Mouse (Mus musculus) kidney, adult 2 months (tissue): ENCODE data around the gene Cnr2. TPM values are rescaled to one million over a fixed set of nuclear protein-coding genes. Genes with fewer than 3 reads are reported as not detected.

Experiments used
- DNase-seq: peaks from one replicate; pipeline ENCODE4 v3.0.0; 2021
- H3K27ac ChIP-seq: fragments of 200-500 bp; 2 replicates; pipeline ENCODE4 v1.5.1; 2012; ENCODE audit warnings: low read depth, low read length, control low read depth, inconsistent platforms; ENCODE audit not compliant: insufficient read depth
- H3K27me3 ChIP-seq: fragments of 200-500 bp; replicated peaks from 2 replicates; pipeline ENCODE4 v1.6.1; 2012; ENCODE audit warnings: mild to moderate bottlenecking, moderate library complexity, low read length, inconsistent platforms; ENCODE audit not compliant: control insufficient read depth, insufficient read depth
- H3K36me3 ChIP-seq: fragments of 200-500 bp; 2 replicates; pipeline ENCODE4 v1.6.1; 2012; ENCODE audit warnings: mild to moderate bottlenecking, moderate library complexity, low read length, inconsistent platforms; ENCODE audit not compliant: control insufficient read depth, insufficient read depth
- H3K4me1 ChIP-seq: fragments of 200-500 bp; 2 replicates; pipeline ENCODE4 v1.6.1; 2011; ENCODE audit warnings: low read length; ENCODE audit not compliant: control insufficient read depth, insufficient read depth
- H3K4me3 ChIP-seq: fragments of 200-500 bp; 2 replicates; pipeline ENCODE4 v1.5.1; 2011; ENCODE audit warnings: mild to moderate bottlenecking, low read depth, low read length, control low read depth; ENCODE audit not compliant: insufficient read depth
- CTCF ChIP-seq: fragments of 200-500 bp; conservative IDR thresholded peaks from 2 replicates; pipeline ENCODE4 v1.5.1; 2011; ENCODE audit warnings: low read depth, mild to moderate bottlenecking, control low read depth, low read length, moderate library complexity, mixed read lengths; ENCODE audit not compliant: insufficient read depth, insufficient read length
- POLR2A ChIP-seq: fragments of 200-500 bp; IDR thresholded peaks from one replicate; pipeline ENCODE4 v1.6.1; 2011; ENCODE audit warnings: low read depth, low read length, control low read depth
- WGBS: fragments of 180-500 bp; shearing (Covaris S2); methylation state at CpG from one replicate; pipeline ENCODE4 v1.1.7; 2018; 5-methylcytosine and 5-hydroxymethylcytosine counted together
- polyA plus RNA-seq: library from polyadenylated mRNA; depleted of rRNA; stranded (reverse); fragments of >200 nt; gene quantifications from 2 replicates; pipeline ENCODE4 v1.2.3, GENCODE M21; 2012

Cnr2 gene
- polyA plus RNA-seq, 1 experiment, result 4.1 TPM

DNA sequence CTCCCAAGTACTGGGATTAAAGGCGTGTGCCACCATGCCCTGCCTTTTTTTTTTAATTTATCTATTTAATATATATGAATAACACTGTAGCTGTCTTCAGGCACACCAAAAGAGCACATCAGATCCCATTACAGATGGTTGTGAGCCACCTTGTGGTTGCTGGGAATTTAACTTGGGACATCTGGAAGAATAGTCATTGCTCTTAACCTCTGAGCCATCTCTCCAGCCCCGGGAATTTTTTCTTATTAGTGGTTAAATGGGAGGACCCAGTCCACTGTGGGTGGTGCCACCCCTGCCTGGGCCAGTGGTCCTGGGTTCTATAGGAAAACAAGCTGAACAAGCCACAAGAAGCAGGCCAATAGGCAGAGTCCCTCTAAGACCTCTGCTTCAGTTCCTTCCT is 17.5 kb upstream of the Cnr2 start:
- peak; percentile 64 for DNase-seq
- H3K4me1 ChIP-seq, result peaks cover 19% of the 10 kb centered on the region
- no peak overlapping the region for H3K4me3 ChIP-seq
- H3K27ac ChIP-seq, result no peak overlapping the region
- WGBS, result 42% methylated on average over 2 of the region's 2 CpGs
- no peak for TF ChIP-seq POLR2A
- peak; percentile 20; the same call in 1 of the 2 replicates for TF ChIP-seq CTCF
- no peaks in the 10 kb centered on the region for H3K36me3 ChIP-seq
- no peaks in the 10 kb centered on the region for H3K27me3 ChIP-seq

GRCm38 (mm10) chr4:135879021-135879420 is 16.2 kb upstream of the Cnr2 start:
- no peak for DNase-seq
- Histone ChIP-seq H3K4me1 (peaks cover 23% of the 10 kb centered on the region), H3K36me3 (no peaks in the 10 kb centered on the region), H3K4me3 (no peak overlapping the region), H3K27me3 (no peaks in the 10 kb centered on the region), H3K27ac (no peak overlapping the region)
- TF ChIP-seq POLR2A (no peak), CTCF (no peak)
- WGBS, result 59% methylated on average over 6 of the region's 6 CpGs

DNA sequence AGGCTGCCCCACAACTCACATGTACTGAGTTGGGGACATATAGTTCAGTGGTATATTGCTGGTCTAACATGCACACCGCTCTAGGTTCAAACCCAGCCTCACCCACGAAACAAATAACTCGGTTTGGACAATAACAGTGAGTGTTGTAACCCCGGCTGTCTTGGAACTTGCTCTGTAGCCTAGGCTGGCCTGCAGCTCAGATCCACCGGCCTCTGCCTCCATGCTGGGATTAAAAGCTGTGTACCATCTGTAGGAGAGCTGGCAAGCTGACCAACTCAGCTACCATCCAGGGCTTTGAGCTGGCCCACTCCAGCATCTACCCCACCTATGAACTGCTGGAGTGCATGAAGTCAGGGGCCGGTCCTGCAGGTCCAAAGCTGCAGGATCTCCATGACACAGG is 15.2 kb upstream of the Cnr2 start:
- Histone ChIP-seq H3K36me3 (no peaks in the 10 kb centered on the region), H3K4me1 (peaks cover 20% of the 10 kb centered on the region), H3K27me3 (no peaks in the 10 kb centered on the region), H3K27ac (no peak overlapping the region), H3K4me3 (no peak overlapping the region)
- TF ChIP-seq POLR2A (no peak), CTCF (no peak)
- no peak for DNase-seq
- WGBS, result 95% methylated on average over 6 of the region's 6 CpGs

DNA sequence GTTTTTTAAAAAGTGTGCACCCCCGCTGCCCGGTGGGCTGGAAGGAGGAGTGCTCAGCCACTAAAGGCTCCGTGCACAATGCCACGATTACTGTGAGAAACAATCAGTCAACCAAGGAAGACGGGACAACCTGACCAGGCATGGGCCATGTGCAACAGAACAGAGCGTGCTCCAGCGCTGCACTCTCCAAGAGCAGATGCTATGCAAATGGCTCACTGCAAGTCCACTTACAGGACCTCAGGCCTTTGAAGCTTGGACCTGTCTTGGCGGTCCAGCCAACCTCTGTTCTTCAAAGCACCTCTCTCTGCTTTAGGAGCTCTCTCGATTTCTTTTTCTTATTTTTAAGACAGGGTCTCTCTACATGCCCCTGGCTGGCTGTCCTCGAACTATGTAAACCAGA is 14.6 kb upstream of the Cnr2 start:
- Histone ChIP-seq H3K36me3 (no peaks in the 10 kb centered on the region), H3K27ac (no peak overlapping the region), H3K4me3 (no peak overlapping the region), H3K4me1 (peaks cover 18% of the 10 kb centered on the region), H3K27me3 (no peaks in the 10 kb centered on the region)
- TF ChIP-seq POLR2A, result no peak
- TF ChIP-seq CTCF, result no peak
- peak; percentile 29 for DNase-seq
- WGBS, result 62% methylated on average over 10 of the region's 10 CpGs

GRCm38 (mm10) chr4:135882023-135882422 is 13.2 kb upstream of the Cnr2 start:
- H3K27me3 ChIP-seq, result no peaks in the 10 kb centered on the region
- TF ChIP-seq CTCF, result no peak
- no peak for TF ChIP-seq POLR2A
- peaks cover 10% of the 10 kb centered on the region for H3K4me1 ChIP-seq
- H3K27ac ChIP-seq, result no peak overlapping the region
- no peaks in the 10 kb centered on the region for H3K36me3 ChIP-seq
- H3K4me3 ChIP-seq, result no peak overlapping the region
- no peak for DNase-seq
- 87% methylated on average over 6 of the region's 6 CpGs for WGBS

GRCm38 (mm10) chr4:135883401-135883851 is 11.8 kb upstream of the Cnr2 start:
- Histone ChIP-seq H3K4me1 (peaks cover 9% of the 10 kb centered on the region), H3K36me3 (no peaks in the 10 kb centered on the region), H3K27ac (peak overlapping the region; percentile 79)

DNA sequence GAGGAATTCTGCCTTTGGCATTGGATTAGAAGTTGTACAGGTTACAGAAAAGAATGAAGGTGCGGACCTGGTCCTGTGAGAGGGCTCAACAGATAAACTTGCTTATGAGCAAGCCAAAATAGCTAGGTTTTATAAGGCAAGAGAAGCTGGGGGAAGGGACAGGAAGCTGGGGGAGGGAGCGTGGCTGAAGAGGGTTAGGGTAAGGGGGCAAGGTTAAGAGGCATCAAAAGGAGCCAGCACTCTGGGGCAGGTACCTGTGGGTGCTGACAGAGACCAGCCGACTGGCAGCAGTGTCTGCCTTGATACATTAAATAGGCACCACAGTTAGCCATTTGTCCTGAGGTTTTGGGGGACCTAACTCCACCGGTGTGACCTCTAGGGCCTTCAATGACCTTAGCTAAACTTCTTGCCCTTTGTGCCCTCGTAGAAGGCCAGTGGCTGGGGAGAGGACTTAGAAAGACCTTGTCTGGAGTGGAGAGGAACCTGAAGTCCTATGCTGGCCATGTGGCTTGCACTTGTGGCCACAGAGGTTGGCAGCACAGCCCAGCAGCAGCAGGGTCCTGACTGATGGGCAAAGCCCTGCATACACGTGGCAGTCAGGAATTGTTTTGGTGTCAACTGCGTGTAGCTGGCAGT is 11.2 kb upstream of the Cnr2 start:
- peak overlapping the region; percentile 79 for H3K27ac ChIP-seq
- no peak for TF ChIP-seq POLR2A
- TF ChIP-seq CTCF, result no peak
- no peak for DNase-seq
- no peaks in the 10 kb centered on the region for H3K27me3 ChIP-seq
- no peaks in the 10 kb centered on the region for H3K36me3 ChIP-seq
- H3K4me3 ChIP-seq, result no peak overlapping the region
- WGBS, result 51% methylated on average over 7 of the region's 7 CpGs
- H3K4me1 ChIP-seq, result peaks cover 9% of the 10 kb centered on the region

More at GRCm38 (mm10) chr4:135883401-135883851, 11.8 kb upstream of the Cnr2 start:
- H3K4me3 ChIP-seq, result no peak overlapping the region
- WGBS, result 28% methylated on average over 10 of the region's 10 CpGs
- DNase-seq, result peak; percentile 55
- TF ChIP-seq POLR2A (no peak), CTCF (no peak)
- no peaks in the 10 kb centered on the region for H3K27me3 ChIP-seq
